Mouse (Mus musculus): ENCODE results near the gene Dolpp1. TPM values are rescaled to one million over a fixed set of nuclear protein-coding genes. Genes with fewer than 3 reads are reported as not detected.

Gene Dolpp1
- polyA plus RNA-seq, 1 experiment from 2014 or later = 46.9 TPM

DNA sequence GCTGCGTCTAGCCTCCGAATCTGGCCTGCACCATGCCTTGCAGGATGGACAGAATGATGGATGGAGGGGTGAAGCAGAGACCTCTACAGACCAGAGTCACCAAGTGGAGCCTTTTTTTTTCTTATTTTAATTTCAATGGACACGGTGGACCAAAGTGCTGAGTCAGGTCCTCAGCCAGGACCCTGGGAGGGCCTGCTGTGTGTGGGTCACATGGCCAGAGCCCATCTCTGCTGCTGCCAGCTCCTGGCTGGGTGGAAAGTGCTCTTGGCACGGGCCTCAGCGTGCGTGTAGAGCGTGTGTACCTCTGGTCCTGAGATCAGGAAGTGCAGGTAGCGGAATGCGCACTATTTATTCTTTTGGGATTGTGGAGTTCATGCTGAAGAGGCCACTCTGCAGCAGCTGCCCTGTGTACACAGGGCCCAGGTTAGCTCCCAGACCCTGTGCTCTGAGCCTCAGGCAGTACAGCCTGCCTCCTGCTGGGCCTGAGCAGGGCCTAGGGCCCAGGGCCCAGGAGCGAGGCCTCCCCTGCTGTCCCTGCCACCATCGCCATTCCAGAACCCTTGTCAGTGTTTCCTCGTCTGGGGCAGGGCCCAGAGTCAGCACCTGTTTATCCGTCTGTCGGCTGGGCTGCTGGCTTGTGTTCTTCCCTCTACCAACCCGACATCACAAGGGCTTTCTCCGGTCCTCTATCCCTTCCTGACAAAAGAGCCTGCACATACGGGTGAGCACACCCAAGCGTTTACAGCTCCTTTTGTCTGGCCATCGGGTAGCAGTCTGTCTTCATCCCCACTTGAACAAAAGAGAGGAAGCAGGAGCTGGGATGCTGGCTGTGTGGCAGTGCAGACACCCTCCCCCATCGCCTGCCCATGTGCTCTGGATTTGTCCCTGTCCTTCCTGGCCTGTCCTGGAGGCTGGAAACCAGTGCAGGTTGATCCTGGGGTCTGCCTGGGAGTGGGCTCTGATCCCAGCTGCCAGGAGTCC, 7.4 kb downstream of the Dolpp1 start:
- H3K27ac ChIP-seq = peak overlapping the region; percentile 83
- peak; percentile 87 for ATAC-seq (ENCODE audit: borderline replicate concordance, extremely low read depth, low FRiP score, low TSS enrichment)
- no peak overlapping the region for H3K9ac ChIP-seq
- H3K4me1 ChIP-seq = peaks cover 11% of the 10 kb centered on the region; the same call in 1 of the 2 replicates
- no peaks in the 10 kb centered on the region for H3K27me3 ChIP-seq
- peaks cover 42% of the 10 kb centered on the region; the same call in 1 of the 2 replicates for H3K36me3 ChIP-seq
- H3K4me2 ChIP-seq = no peak overlapping the region
- 50% methylated on average over 20 of the region's 20 CpGs for WGBS
- H3K4me3 ChIP-seq = no peak overlapping the region
- H3K9me3 ChIP-seq = no peaks in the 10 kb centered on the region

DNA sequence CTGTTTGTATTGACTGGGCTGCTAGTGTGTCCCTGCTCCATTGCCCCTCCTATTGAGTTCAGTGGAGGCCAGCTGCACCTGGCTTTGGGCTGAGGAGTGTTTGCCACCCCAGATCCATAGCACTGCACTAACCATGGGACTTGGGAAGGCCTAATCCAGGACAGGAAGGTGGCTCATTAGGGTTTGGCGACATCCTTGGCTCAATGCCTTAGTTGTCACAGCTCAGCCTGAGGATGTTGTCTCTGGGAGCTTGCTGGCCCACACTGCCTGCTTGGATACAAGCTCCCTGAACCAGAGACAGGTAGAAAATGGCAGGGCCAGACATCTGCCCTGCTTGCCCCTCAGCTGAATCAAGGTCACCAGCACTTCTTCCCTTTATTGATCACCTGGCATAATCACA, 9.5 kb downstream of the Dolpp1 start:
- H3K4me2 ChIP-seq = no peak overlapping the region
- peaks cover 11% of the 10 kb centered on the region; the same call in 1 of the 2 replicates for H3K4me1 ChIP-seq
- ATAC-seq (ENCODE audit: borderline replicate concordance, extremely low read depth, low FRiP score, low TSS enrichment) = no peak
- no peaks in the 10 kb centered on the region for H3K27me3 ChIP-seq
- peaks cover 53% of the 10 kb centered on the region for H3K36me3 ChIP-seq
- WGBS = 68% methylated on average over 1 of the region's 1 CpGs
- no peaks in the 10 kb centered on the region for H3K9me3 ChIP-seq
- H3K9ac ChIP-seq = no peak overlapping the region
- no peak overlapping the region for H3K4me3 ChIP-seq
- no peak overlapping the region for H3K27ac ChIP-seq

DNA sequence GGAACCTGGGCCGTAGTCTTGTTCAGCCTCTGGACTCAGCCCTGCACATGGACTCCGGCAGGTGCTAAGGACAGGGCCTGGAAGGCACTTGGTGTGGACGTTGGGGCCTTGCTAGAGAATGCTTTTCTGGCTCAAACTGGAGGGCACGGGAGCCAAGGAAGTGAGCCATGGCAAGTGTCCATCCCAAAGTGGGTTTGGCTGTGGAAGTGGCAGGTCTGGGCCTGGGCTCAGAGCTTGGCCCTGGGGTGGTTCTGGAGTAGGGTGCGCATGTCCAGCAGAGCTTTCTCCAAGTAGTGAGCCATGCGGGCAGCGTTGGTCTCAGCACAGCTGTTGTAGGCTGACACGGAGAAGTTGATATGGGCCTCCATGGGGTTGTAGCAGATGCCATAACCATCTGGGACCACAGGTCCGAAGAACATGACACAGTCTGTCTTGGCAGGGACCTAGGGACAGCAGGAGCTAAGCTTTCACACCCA, 10.3 kb downstream of the Dolpp1 start:
- Histone ChIP-seq H3K27me3 (no peaks in the 10 kb centered on the region), H3K27ac (no peak overlapping the region), H3K9me3 (no peaks in the 10 kb centered on the region), H3K4me3 (no peak overlapping the region), H3K4me1 (peaks cover 11% of the 10 kb centered on the region; the same call in 1 of the 2 replicates), H3K36me3 (peaks cover 49% of the 10 kb centered on the region), H3K4me2 (no peak overlapping the region), H3K9ac (no peak overlapping the region)
- no peak for ATAC-seq (ENCODE audit: borderline replicate concordance, extremely low read depth, low FRiP score, low TSS enrichment)
- WGBS = 90% methylated on average over 9 of the region's 9 CpGs

DNA sequence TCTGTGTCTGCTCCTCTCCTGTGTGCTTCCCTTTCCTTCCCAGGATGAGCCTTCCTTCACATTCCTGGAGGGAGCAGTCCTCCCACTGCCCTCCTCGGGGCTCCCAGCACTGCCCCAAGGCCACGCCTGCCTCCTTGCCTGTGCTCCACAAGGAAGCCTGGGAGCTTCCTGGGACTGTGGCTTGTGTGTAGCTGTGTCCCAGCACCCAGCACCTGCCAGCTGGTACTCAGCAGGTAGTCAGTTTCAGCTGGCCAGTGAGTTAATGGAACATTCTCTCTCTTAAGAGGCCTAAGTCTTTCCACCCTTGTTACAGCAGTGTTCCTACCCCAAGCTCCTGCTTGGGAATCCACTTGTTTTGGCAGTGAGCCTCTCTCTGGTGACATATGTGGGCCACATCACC, 10.8 kb downstream of the Dolpp1 start:
- Histone ChIP-seq H3K9ac (no peak overlapping the region), H3K27ac (no peak overlapping the region), H3K4me2 (no peak overlapping the region), H3K4me1 (peaks cover 11% of the 10 kb centered on the region; the same call in 1 of the 2 replicates), H3K9me3 (no peaks in the 10 kb centered on the region), H3K4me3 (no peak overlapping the region), H3K27me3 (no peaks in the 10 kb centered on the region), H3K36me3 (peaks cover 44% of the 10 kb centered on the region)
- ATAC-seq (ENCODE audit: borderline replicate concordance, extremely low read depth, low FRiP score, low TSS enrichment) = no peak
- WGBS = 55% methylated on average over 2 of the region's 2 CpGs

DNA sequence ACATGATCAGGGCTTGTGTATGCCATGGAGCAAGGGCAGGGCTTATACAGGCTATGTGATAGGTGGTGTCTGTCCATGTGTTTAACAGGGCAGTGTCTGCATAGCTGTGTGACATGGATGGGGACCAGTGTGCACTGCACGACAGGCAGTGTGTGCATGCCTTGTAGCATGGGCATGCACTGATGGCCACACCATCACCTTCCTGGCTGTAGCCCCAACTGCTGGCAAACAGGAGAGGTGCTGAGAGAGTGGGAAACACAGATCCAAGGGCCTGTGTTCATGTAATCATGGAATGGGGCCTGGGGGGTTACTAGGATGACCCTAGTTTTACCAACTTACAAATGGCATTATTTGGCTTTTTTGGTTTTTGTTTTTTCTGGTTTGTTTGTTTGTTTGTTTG, 11.8 kb downstream of the Dolpp1 start:
- ATAC-seq (ENCODE audit: borderline replicate concordance, extremely low read depth, low FRiP score, low TSS enrichment) = no peak
- H3K9ac ChIP-seq = no peak overlapping the region
- H3K27me3 ChIP-seq = no peaks in the 10 kb centered on the region
- no peak overlapping the region for H3K4me2 ChIP-seq
- H3K27ac ChIP-seq = no peak overlapping the region
- no peaks in the 10 kb centered on the region for H3K9me3 ChIP-seq
- 90% methylated on average over 1 of the region's 1 CpGs for WGBS
- H3K4me3 ChIP-seq = no peak overlapping the region
- H3K36me3 ChIP-seq = peaks cover 41% of the 10 kb centered on the region
- H3K4me1 ChIP-seq = peaks cover 10% of the 10 kb centered on the region; the same call in 1 of the 2 replicates

DNA sequence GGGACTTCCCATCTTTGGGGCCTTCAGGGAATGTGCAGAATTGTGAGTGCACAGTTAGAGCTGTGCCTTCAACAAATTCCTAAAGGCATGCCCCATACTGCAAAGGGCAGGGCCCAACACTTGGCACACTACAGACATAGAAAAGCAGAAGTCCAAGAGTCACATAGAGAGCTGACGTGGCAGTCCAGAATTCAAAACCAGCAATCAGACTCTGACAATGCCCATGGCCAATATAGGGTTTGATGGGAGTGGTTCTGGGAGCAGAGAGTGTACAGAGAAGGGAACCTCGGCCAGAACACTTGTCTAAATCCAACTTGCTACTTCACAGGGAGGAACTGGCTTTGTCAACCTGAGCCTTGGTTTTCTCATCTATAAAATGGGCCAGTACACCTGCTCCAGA, 15.2 kb downstream of the Dolpp1 start:
- Histone ChIP-seq H3K9me3 (no peaks in the 10 kb centered on the region), H3K27ac (no peak overlapping the region), H3K36me3 (peaks cover 22% of the 10 kb centered on the region), H3K4me3 (no peak overlapping the region), H3K27me3 (no peaks in the 10 kb centered on the region), H3K9ac (no peak overlapping the region), H3K4me2 (no peak overlapping the region), H3K4me1 (no peaks in the 10 kb centered on the region)
- 87% methylated on average over 2 of the region's 2 CpGs for WGBS
- no peak for ATAC-seq (ENCODE audit: borderline replicate concordance, extremely low read depth, low FRiP score, low TSS enrichment)

DNA sequence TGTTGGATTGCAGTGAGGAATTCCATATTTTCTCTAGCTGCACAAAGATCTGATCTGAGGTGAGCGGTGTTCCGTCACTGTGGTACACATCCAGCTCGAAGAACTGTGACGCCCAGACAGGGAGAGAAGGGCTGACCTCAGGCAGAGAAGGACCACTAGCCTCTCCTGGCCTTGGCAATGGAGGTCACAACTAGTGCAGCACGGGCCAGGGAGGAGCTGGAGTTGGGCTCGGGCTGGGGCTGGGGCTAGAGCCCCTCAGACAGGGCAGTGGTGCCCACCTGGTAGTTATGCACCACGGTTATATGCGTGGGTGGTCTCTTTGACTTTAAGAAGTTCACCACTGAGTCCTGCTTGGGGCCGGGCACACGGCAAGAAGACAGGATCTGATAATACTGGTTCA, 15.7 kb downstream of the Dolpp1 start:
- no peaks in the 10 kb centered on the region for H3K27me3 ChIP-seq
- no peak overlapping the region for H3K27ac ChIP-seq
- H3K4me3 ChIP-seq = no peak overlapping the region
- no peak for ATAC-seq (ENCODE audit: borderline replicate concordance, extremely low read depth, low FRiP score, low TSS enrichment)
- H3K9me3 ChIP-seq = no peaks in the 10 kb centered on the region
- 90% methylated on average over 10 of the region's 10 CpGs for WGBS
- no peak overlapping the region for H3K9ac ChIP-seq
- no peaks in the 10 kb centered on the region for H3K4me1 ChIP-seq
- peaks cover 24% of the 10 kb centered on the region for H3K36me3 ChIP-seq
- H3K4me2 ChIP-seq = no peak overlapping the region

DNA sequence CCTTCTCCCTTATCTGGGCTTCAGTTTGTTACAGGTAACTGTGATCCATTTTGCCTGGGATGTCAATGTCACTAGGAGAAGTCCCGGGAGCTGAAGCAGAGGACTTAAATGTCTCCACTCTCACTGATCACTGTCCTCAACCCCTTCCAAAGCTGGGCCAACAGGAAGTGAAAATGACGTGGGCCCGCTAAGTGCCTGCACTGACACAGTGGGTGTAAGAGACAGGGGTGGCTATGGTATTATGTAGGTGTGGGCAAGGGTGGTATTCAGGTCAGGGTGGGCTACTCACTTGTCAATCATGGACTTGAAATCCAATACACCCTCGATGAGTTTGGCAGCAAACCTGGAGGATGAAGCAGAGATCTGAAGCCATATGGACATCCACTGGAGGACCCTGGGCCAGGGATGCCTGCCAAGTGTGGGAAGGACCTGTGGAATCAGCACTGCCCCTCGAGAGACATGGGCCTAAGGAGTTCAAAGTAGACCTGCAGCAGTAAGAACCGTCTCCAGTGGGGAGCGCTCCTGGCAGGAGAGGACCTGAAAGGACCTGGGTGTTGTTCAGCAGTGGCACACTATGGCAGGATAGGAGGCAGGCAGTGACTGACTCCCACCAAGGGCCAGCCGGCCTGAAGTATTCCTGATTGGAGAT, 16.5 kb downstream of the Dolpp1 start:
- no peaks in the 10 kb centered on the region for H3K27me3 ChIP-seq
- H3K27ac ChIP-seq = no peak overlapping the region
- no peaks in the 10 kb centered on the region for H3K4me1 ChIP-seq
- H3K4me2 ChIP-seq = no peak overlapping the region
- no peak for ATAC-seq (ENCODE audit: borderline replicate concordance, extremely low read depth, low FRiP score, low TSS enrichment)
- H3K9ac ChIP-seq = no peak overlapping the region
- peaks cover 25% of the 10 kb centered on the region for H3K36me3 ChIP-seq
- no peaks in the 10 kb centered on the region for H3K9me3 ChIP-seq
- no peak overlapping the region for H3K4me3 ChIP-seq
- 80% methylated on average over 8 of the region's 8 CpGs for WGBS

DNA sequence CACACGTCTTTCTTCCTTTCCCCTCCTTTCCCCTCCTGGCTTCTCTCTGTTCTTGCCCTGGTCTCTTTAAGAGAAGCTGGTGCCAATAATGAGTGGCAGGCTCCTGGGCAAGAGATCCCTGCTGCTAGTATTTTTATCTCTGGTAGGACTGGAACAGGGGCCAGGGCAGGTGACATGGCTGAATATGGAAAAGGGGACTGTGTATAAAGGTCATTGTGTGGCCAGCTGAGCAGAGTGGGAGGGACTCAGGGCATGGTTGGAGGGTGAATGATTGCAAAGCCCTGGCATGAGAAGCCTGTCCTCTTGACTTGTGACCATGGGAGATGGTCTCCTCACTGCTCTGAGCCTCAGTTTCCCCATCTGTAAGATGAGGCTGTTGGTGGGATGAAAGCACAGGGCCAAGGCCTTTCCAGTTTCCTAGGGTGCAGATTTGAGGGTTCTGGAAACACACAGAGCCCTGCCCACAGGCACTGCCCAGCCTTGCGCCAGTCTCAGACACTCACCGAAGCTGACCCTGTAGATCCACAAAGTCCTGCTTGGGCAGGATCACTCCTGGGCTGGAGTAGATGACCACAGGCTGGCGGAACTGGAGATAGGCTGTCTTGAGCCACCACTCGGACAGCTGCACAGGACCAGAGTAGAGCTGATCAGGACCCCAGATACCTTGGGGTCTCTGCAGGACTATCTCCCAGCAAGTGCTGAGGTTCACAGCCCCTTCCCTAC, 17.6 kb downstream of the Dolpp1 start:
- Histone ChIP-seq H3K9ac (no peak overlapping the region), H3K4me3 (no peak overlapping the region), H3K27me3 (no peaks in the 10 kb centered on the region), H3K9me3 (no peaks in the 10 kb centered on the region), H3K27ac (no peak overlapping the region), H3K36me3 (peaks cover 25% of the 10 kb centered on the region), H3K4me1 (peaks cover 9% of the 10 kb centered on the region), H3K4me2 (no peak overlapping the region)
- 92% methylated on average over 5 of the region's 5 CpGs for WGBS
- ATAC-seq (ENCODE audit: borderline replicate concordance, extremely low read depth, low FRiP score, low TSS enrichment) = no peak

DNA sequence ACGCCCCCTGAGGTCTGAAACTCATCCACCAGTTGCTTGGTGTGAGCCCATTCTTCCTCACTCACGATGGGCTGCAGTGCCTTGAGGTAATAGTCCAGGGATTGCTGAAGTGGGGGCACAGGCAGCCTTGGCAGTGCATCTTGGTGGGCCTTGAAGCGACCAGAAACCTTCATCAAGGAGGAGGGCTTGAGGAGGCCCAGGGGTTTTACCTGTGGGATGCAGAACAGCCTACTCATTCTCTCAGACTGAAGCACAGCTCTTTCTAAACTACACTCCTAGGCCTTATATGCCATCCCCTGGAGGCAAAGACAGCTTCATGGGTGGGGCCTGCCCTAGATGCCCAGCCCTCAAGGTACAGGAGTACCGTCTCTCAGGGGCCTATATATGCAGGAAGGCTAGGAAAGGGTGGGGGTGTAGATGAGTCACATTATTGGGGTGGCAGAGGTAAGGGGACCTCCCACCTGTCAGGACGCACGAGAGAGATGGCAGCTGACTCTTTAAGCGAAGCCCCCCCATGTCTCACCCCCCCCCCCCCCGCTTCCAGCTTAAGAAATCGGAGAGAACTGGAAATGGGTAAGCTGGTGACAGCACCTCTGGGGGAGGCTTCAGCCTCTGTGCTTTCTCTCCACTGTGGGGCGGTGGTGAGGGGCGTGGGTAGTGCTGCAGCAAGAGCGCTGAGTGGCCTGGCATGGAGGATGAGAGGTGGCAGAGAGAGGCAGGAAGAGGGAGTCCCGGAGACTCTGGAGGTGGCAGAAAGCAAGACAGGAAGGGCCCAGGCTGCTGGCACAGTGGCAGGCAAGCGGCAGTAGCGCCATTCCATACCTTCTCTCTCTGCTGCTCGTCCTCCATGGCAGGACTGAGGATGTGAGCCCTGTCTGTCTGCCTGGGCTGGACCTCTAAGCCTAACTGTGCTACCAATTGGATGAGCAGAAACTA, 21.3 kb downstream of the Dolpp1 start:
- no peaks in the 10 kb centered on the region for H3K9me3 ChIP-seq
- no peak overlapping the region for H3K27ac ChIP-seq
- 0 out of 2 replicates have a peak overlapping the region, but pooled peaks have one; percentile 18 for H3K9ac ChIP-seq
- WGBS = 71% methylated on average over 16 of the region's 16 CpGs
- peaks cover 6% of the 10 kb centered on the region; the same call in 1 of the 2 replicates for H3K36me3 ChIP-seq
- 0 out of 2 replicates have a peak overlapping the region, but pooled peaks have one; percentile 82 for H3K4me2 ChIP-seq
- H3K4me3 ChIP-seq = 0 out of 2 replicates have a peak overlapping the region, but pooled peaks have one; percentile 87
- H3K27me3 ChIP-seq = no peaks in the 10 kb centered on the region
- ATAC-seq (ENCODE audit: borderline replicate concordance, extremely low read depth, low FRiP score, low TSS enrichment) = no peak
- peaks cover 27% of the 10 kb centered on the region for H3K4me1 ChIP-seq
